Mouse (Mus musculus) kidney, adult 18-20 months (tissue): Measurements from ENCODE around the gene Lrrc10b.

ENCODE experiments used
- DNase-seq: peaks from one replicate; pipeline ENCODE4 v3.0.0; 2021

The Lrrc10b gene

GRCm38 (mm10) chr19:10456752-10457483 lies at the start of gene Lrrc10b:
Gene Lrrc10b, minus strand, starts transcription at chr19:10457473.
- DNase-seq: peak; percentile 54

GRCm38 (mm10) chr19:10502571-10502970 lies 45.3 kb upstream of the Lrrc10b start:
- peak; percentile 34 for DNase-seq

- no peak for DNase-seq
Measured at GRCm38 (mm10) chr19:10500581-10500980, 43.3 kb upstream of the Lrrc10b start.

GRCm38 (mm10) chr19:10497512-10498160 lies 40.4 kb upstream of the Lrrc10b start:
- DNase-seq: no peak

- no peak for DNase-seq
Measured at GRCm38 (mm10) chr19:10496976-10497375, 39.7 kb upstream of the Lrrc10b start.

GRCm38 (mm10) chr19:10495670-10496069 lies 38.4 kb upstream of the Lrrc10b start:
- no peak for DNase-seq

GRCm38 (mm10) chr19:10486264-10486738 lies 29.0 kb upstream of the Lrrc10b start:
- peak; percentile 58 for DNase-seq

GRCm38 (mm10) chr19:10482703-10483102 lies 25.4 kb upstream of the Lrrc10b start, which contains the start of gene Ppp1r32:
Gene Ppp1r32, minus strand, starts transcription at chr19:10482928.
- DNase-seq: no peak

- DNase-seq: no peak
Measured at GRCm38 (mm10) chr19:10479541-10479940, 22.3 kb upstream of the Lrrc10b start.

- no peak for DNase-seq
Measured at GRCm38 (mm10) chr19:10473779-10474178, 16.5 kb upstream of the Lrrc10b start.

GRCm38 (mm10) chr19:10472958-10473357 lies 15.7 kb upstream of the Lrrc10b start:
- DNase-seq: no peak

GRCm38 (mm10) chr19:10469171-10469658 lies 11.9 kb upstream of the Lrrc10b start:
- DNase-seq: no peak

GRCm38 (mm10) chr19:10464427-10464826 lies 7.2 kb upstream of the Lrrc10b start:
- no peak for DNase-seq

GRCm38 (mm10) chr19:10461584-10461983 lies 4.3 kb upstream of the Lrrc10b start:
- no peak for DNase-seq

- no peak for DNase-seq
Measured at GRCm38 (mm10) chr19:10459907-10460306, 2.6 kb upstream of the Lrrc10b start.

GRCm38 (mm10) chr19:10458096-10458495 lies 823 bp upstream of the Lrrc10b start:
- DNase-seq: peak; percentile 43

GRCm38 (mm10) chr19:10457484-10457800 lies 169 bp upstream of the Lrrc10b start:
- peak; percentile 53 for DNase-seq

- no peak for DNase-seq
Measured at GRCm38 (mm10) chr19:10455437-10455806, 1.9 kb downstream of the Lrrc10b start.

GRCm38 (mm10) chr19:10454718-10455436 lies 2.4 kb downstream of the Lrrc10b start:
- no peak for DNase-seq

- DNase-seq: peak; percentile 74
Measured at GRCm38 (mm10) chr19:10449708-10450107, 7.6 kb downstream of the Lrrc10b start.

GRCm38 (mm10) chr19:10449190-10449589 lies 8.1 kb downstream of the Lrrc10b start:
- DNase-seq: no peak

- no peak for DNase-seq
Measured at GRCm38 (mm10) chr19:10448275-10448674, 9.0 kb downstream of the Lrrc10b start.

- no peak for DNase-seq
Measured at GRCm38 (mm10) chr19:10444685-10445369, 12.4 kb downstream of the Lrrc10b start.
